Mouse (Mus musculus) layer of hippocampus, postnatal 14 days (tissue): ENCODE measurements around the gene Trim11. TPM values are rescaled to one million over a fixed set of nuclear protein-coding genes. Genes with fewer than 3 reads are reported as not detected.

Source experiments
- DNase-seq, 2 experiments: peaks; one replicate each; pipeline ENCODE4 v3.0.0; 2021 to 2022; ENCODE audit warnings: low spot score in 2 of 2, mixed read lengths in 1 of 2
- total RNA-seq, 2 experiments: library from RNA; stranded (reverse); gene quantifications; 2 replicates each; pipeline ENCODE4 v1.2.3; 2021

Trim11 gene
- total RNA-seq, 2 experiments from 2014 or later, result 25.5 to 27.9 TPM

DNA sequence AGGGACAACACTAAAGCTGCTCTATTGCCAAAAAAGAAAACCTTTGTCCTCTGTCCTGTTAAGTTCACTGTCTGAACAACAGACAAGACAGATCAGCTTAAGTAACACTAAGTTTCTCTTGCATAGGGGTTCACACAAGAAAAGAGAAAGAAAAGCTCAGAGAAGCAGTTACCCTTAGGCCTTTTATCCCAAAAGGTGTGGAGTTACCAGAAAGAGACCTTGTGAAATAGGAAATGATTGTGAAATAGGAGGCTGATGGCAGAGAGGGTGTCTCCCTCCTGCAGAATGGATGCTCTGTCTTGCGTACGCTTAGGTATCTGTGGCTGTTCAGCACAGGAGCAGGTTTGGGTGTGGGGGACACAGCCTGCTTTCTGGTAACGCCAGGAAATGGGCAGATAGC lies 1.3 kb downstream of the Trim11 start:
- DNase-seq, result no peak

DNA sequence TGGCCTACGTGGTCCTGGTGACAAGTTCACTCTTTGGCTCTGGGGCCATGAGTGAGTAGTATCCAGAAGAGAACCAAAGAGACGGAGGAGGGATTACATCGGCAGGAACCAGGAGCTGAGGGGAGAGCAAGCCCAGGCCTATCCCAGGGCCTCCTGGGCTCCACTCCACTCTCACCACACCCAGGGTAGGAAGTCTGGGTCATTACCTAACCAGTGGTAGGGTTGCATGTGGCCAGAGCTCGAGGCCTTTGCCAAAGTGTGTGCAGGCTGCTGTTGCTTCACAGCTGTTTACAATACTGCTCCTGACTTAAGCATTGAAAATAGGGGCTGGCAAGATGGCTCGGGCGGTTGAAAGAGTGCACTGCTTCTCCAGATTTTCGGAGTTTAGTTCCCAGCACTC lies 1.8 kb downstream of the Trim11 start:
- DNase-seq, result no peak

DNA sequence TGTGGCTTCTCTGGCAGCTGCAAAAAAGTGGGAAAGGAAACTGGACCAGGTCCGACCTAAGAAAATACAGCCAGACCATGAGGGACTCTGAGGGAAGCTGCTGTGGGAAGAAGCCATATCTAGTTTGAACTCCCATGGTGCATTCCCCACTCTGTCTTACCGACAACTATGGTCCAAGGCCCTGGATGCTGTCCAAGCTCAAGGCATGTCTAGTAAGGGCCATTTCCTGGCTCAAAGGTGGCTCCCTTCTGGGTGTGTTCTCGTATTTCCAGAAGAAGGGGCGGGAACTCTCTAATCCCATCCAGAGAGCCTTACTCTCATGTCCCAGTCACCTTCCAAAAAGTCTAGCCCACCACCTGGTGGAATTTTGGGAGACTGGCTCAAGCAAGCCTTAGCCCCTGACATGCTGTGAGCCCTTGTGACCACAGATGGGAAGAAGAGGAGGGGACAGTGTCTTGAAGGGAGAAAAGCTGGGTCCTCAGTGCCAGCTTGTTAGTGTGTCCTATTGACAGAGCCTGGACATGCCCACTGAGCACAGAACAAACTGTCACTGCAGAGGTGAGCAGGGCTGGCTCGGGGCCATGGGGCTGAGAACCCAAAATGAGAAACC lies 2.6 kb downstream of the Trim11 start:
- no peak for DNase-seq

DNA sequence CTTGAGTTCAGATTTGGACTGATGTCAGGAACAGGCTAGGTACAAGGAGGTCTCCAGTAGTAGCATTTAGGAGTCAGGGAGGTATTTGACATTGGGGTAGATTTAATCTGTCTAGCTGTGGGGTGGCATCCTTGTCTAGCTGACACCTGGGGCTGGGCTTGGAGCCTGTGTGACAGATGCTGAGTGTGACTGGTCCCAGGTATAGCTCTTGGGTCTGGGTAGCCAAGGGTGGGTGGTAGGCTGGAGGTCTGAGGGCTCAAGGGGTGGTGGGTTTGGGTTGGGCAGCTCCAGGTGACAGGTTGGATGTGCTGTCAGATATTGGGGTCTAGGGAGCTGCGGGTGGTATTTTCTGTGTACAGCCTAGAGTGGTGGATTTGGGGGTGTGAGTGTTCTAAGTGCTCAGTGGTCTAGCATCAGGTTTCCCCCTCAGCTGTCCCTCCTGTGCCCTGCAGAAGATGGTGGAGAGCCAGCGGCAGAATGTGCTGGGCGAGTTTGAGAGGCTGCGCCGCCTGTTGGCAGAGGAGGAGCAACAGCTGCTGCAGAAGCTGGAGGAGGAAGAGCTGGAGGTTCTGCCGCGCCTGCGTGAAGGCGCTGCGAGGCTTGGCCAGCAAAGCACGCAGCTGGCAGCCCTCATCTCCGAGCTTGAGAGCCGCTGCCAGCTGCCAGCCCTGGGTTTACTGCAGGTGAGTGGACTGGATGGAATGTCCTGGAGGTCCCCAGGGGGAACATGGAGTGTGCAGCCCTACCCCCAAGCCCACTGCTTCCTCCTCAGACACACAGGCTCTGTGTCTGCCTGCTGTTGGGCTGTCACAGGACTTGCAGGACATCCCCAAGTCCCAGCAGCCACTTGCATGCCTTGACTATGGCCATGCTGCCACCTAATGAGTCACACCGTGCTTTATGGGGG lies 3.9 kb downstream of the Trim11 start:
- peak; percentile 70 to 73 for DNase-seq

DNA sequence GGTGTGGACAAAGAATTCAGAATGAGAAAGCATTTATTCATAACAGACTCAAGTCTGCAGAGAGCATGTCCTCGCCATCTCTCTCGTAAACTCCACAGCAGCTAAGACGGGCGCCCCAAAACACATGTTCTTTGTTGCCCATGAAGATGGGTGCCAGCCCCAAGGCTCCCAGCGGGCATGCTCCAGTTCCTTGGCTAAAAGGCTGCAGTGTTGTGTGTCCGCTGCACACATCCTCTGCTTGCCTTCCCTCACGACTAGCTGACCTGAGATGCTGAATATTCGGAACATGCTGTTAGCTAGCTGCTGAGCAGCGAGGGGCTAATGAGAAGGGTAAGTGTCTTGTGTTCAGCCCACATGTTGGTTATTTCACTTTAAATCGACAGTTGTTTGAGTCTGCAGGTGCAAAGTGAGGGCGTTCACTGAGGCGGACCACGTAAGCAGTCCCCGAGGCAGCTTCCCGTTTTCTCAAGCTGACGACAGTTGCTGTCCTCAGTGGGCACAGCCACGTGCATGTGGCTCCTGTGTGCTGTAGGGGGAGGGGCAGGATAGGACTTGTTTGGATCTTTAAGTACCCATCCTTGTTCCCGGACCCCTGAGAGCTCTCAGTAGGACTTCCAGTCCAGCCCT lies 4.7 kb downstream of the Trim11 start:
- no peak for DNase-seq

DNA sequence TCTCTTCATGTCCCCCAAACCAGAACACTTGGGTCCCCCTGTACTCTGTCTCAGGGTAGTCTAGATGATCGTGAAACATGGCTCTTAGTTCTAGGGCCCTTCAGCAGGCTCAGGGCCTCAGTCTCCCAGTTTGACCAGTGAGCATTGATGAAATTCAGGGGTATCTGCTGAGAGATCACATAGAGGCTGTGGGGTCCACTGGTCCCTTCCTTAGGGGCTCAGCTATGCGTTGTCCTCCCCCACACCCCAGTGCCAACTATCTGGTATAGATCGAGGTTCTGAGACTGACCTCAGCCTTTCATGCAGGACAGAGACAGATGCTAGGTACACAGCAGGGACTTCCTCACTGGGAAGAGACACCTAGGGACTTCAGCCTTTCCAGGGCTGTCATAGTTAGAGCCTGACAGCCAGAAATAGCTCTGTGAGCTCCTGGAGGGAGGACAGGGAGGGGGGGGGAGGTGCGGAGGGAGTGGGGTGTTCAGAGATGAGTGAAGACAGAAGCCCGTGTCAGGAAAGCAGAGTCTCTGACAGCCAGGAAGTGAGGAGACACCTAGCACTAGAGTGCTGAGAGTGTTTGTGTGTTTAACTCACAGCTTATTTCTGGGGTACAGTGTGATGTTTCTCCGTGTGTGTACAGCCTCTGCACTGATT lies 5.9 kb downstream of the Trim11 start:
- no peak for DNase-seq

DNA sequence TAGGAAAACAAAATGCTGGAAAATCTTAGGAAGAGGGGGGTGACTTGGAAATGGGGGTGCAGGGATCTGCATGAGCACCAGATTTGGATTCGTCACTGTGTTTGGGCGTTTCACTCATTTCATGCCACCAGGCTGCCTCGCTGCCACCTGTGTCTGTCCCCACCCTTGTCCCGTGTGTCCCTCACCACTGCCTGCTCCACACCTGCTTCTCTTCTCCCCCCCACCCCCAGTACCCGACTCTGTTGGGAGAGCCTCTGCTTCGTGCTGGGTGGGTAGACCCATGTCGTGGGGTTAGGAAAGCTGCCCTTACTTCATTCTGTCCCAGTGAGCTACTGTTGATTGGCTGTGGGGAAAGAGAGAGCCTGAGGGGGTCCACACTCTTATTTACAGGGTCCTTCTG lies 6.8 kb downstream of the Trim11 start:
- no peak for DNase-seq

DNA sequence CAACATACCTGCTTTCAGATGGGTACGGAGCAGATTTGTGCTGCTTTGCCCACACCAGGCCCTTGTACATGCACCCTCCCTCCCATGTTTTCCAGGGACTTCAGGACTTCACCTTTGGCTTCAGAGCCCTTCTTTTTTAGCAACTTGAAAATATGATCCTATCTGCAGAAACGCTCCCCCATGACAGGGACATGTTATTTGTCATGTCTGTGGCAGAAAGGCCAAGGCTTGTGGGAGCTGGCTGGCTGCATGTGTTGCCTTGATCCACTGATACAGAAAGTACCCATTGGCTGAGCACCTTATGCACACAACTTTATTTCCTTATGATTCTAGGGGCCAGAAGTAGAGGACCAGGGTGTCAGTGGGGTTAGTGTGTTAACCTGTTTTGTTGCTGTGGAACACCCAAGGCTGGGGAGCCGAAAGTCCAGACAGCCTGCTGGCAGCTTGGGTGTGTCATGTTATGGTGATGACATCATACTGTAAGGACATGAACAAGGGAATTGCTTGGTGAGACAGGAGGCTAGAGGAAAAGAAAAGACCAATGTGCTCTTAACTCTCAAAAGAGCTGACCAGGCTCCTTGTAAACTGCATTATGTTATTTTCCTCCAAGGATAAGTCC lies 7.5 kb downstream of the Trim11 start:
- no peak for DNase-seq

DNA sequence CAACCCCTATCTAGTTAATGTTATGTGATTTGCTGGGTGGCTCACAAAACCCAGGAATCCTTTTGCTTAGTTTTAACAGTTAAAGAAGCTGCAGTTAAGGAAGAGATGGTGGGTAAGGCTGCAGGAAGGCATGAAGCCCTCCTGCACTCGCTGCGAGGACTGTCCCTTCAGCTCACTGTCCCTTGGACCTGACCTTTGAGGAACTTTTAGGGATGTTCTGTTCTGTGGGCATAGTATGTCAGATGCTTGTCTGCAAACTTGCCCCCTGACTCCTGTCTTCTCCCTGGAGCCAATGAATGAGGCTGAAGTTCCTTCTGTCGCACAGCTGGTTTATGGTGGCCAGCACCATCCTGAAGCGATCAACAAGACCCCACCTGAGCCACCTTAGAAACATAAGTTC lies 11.3 kb downstream of the Trim11 start:
- no peak for DNase-seq

DNA sequence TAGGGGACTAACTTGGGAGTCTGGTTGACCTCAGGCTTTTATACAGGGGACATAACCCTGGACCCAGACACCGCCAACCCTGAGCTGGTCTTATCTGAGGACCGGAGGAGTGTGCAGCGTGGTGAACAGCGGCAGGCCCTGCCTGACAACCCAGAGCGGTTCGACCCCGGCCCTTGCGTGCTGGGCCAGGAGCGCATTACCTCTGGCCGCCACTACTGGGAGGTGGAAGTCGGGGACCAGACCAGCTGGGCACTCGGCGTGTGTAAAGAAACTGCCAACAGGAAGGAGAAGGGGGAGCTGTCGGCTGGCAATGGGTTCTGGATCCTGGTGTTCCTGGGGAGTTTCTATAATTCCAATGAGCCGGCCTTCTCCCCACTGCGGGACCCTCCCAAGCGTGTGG lies 12.2 kb downstream of the Trim11 start:
- DNase-seq, result no peak

DNA sequence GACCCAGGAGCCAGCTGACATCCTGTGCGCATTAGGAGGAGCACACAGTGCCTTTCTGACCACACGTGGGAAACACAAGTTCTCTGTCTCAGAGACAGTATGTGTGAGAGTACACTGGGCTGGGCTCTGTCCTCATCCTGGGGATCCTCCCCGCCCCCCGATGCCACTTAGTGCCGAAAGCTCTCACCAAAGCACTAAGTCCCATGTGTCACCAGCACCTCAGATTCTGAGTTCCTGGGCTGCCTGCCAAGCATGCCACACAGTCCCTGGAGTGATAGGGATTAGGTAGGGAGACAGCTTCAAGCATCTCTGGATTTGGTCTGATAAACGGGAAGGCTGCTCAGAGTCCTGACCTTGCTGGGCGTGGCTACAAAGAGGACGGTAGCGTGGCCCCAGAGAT lies 12.9 kb downstream of the Trim11 start:
- DNase-seq, result no peak

DNA sequence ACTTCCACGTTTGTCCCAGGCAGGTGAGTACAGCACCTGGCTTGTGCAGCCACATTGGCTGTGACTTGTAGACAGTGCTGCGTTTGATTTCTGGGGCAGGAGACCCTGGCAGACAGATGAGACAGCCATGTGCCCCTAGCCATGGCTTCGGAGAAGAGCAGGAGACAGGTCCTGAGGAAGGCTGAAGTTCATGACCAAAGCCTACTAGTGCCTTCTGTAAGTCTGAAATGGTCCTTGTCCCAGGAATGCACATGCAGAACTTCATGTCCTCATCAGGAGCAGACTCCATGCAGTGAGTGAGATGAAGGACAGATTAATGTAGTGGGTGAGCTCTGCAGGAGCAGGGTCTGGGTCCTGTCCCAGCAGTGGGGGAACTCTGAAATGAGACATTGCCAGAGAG lies 14.0 kb downstream of the Trim11 start:
- no peak for DNase-seq

DNA sequence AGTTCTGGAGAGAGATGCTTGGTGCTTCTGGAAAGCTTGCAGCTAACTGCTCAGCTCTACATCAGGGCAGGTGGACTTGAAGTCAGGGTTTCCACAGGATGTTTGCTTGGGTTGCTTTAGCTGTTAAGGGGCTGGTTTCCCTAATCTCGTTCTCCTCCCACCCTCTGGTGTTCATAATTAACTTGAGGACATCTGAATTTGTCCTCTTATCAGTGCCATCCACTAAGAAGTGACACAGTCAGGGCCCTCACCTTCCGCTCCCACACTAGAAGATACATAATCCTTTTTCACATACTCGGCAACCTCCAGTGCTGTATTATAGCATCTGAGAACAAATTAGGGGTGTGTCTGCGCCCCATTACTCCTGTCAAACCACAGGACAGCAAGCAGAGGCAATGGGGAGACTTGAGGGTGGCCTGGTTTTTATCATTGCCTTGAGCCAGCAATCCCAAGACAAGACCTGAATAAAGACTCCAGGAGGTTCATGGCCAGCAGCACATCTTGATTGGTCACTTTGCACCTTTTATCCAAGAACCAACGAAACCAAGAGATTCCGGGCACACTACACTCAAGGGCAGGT lies 15.3 kb downstream of the Trim11 start:
- no peak for DNase-seq

DNA sequence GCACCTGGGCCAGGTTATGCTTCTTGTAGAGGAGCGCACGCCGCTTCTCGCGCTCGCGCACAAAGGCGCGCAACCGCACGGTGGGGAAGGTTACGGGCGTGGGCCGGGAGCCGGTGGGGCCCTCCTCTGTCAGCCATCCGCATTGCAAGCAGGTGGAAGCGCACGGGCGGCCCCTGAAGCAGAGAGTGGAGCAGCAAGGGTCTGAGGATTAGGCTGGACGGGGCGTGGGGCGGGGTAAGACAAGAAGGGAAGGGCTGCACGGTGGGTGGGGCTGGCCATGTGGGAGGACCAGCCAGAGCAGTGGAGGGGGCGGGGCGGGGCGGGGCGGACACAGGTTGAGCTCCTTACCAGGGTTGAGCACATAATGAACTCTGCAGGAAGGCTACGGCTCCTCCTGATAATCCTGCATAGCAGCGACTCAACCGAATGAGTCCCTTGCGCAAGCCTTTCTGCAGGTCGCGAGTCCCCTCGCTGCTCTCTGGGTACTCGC lies 16.5 kb downstream of the Trim11 start:
- peak in 1 of 2 experiments; percentile 36 for DNase-seq

DNA sequence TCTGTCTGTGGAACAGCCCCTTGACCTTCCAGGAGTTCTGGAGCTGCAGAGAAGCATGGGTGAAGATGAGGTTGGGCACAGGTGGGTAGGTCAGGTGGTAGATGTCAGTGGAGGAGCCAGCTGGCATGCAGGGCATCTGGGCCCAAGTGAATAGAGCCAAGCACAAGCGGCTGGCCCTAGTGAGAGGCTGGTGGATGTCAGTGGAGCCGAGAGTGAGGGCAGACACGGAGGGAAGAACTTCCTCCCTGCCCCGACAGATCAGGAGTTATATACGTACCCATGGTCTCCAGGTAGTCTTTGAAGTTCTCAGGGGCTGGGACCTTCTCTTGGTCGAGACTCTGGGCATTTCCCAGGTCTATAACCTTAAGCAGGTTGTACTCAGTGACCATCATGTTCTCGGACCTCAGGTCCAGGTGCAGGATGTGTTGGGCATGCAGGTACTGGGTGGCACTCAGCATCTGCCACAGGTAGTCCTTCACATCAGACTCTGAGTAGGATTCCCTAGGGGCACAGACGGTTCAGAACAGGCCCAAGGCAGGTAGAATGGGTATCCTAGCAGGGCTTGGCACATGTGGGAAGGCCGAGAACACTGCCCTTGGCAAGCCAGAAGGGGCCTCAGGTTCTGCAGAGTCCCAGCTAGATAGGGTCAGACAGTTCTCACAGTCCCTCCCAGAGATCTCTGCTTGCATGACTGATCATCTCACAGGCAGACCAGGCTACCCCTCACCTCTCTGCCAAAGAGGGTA lies 17.3 kb downstream of the Trim11 start:
- DNase-seq, result no peak

DNA sequence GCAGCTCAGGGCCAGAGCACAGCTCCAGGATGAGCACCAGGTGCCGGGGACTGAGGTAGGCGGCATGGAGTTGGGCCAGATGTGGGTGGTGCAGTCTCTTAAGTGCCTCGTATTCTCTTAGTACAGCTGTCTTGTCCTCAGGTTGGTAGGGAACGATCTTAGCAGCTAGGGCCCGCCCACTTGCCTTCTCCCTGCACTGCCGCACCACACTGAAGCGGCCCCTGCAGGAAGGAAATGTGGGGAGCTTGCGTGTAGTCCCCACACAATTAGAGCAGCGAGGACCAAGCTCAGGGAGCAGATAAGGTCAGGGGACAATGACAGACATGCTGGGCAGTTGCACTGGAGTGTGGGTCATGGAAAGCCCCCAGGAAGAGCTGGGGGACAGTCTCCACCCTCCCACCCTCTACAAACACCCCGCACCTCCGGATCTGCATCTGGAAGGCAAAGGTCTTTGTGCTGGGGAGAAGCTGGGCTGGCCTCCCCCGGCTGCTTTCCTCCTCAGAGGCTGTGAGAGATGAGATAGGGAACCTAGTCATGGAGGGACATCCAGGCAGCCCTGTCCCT lies 18.0 kb downstream of the Trim11 start:
- DNase-seq, result no peak

DNA sequence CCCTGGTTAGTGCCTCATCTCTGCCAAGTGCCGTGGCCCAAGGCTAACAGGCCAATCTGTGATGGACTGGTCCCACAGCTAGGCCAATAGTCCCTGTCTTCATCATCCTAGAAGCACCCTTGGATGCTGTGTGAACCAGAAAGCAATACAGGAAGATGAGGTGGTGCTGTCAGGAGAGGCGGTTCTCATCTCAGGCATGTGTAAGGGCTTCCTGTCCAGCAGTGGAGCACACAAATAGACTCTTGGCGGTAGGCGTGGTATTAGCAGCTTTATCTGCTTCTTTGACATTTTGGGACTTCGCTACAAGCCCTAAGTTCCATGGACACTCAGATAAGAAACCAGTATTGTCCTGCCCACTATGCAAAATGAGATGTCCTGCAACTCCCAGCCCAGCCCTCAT lies 19.6 kb downstream of the Trim11 start:
- no peak for DNase-seq

DNA sequence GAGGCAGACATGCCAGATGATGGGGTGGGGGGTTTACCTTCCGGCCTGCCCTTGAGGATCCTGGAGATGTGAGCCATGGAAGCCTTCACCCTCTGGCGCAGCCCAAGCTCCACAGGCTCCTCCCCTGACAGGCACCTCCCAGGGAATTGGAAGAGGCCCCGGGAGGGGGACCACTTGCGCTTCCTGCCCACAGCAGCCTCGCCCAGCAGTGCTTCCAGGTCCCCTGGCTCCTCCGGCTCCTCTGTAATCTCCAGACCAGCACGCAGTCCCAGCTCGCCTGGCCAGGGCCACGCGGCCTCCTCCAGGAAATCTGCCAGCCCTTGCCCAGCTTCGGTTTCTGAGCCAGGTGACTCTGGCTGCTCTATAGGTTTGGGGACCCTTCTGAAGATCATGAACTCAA lies 21.3 kb downstream of the Trim11 start:
- DNase-seq, result no peak

DNA sequence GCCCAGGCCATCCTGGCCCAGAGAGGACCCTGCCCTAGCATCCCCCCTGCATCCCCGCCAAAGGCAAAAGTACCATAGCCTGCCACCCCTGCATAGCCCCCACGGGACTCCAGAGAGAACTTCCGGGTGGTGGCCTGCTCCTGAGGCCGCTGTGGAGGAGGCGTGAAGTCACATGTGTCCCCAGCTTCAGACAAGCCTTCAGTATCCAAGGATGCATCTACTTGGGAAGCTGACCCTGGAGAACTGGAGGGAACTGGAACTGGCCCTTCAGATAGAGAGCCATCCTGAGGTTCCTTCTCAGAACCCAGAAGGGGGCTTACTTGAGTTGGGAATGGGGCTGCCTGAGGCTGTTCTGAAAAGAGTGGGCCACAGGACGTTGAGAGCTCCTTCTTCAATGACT lies 21.9 kb downstream of the Trim11 start:
- DNase-seq, result no peak

DNA sequence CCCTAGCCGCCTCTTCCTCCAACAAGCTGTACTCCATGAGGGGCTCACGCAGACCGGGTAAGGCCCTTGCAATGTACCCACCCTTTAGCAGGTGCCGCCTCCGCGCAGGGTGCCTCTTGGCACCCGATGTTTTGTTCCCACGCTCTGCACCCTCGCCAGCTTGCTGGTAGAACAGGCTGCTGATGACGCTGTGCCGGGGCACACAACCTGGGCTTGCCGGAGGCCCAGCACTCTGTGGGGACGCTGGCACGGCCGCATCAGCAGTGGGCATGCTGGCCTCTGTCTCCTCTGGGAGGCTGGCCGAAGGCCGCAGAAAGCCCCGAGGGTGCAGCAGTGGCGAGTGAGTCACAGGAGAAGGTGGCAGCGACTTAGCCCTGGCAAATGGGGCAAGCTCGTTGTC lies 22.7 kb downstream of the Trim11 start:
- DNase-seq, result peak; percentile 68 to 76
